Mouse (Mus musculus) v-Abl transformed pro-B cells (cell line): ENCODE data around the gene Mta3.

Experiments
- in situ Hi-C, 2 experiments: fragments of 400-800 bp; cut with MboI; formaldehyde crosslinking; loops; one replicate each; pipeline ENCODE4 v1.15.1; 2025; ENCODE audit not compliant: unreplicated experiment in 2 of 2

The Mta3 gene

DNA sequence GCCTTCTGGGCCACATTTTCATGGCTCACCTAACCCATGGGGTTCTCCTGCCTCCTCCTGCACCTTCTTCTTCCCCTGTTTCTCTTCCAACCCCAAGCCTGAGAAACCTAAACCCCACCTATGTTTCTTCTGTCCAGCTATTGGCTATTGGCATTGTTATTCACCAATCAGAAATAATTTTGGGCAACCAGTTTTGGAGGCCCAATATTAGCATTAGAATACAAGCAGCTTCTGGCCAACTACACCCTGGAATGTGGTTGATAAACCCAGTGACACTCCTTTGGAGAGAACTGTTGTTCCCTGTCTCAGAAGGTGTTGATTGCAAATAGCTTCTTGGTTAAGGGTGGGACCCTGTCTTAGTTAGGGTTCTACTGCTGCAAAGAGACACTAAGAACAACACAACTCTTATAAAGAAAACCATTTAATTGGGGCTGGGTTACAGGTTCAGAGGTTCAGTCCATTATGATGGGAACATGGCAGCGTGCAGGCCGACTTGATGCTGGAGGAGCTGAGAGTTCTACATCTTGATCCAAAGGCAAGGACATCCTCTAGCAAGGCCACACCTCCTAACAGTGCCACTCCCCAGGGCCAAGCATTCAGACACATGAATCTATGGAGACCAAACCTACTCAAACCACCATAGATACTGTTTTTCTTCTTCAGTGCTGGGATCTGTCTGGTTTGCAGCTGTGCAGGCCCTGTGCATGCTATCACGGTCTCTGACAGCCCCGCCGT is 44.4 kb downstream of the Mta3 start:
- in situ Hi-C loops: no loop called here

DNA sequence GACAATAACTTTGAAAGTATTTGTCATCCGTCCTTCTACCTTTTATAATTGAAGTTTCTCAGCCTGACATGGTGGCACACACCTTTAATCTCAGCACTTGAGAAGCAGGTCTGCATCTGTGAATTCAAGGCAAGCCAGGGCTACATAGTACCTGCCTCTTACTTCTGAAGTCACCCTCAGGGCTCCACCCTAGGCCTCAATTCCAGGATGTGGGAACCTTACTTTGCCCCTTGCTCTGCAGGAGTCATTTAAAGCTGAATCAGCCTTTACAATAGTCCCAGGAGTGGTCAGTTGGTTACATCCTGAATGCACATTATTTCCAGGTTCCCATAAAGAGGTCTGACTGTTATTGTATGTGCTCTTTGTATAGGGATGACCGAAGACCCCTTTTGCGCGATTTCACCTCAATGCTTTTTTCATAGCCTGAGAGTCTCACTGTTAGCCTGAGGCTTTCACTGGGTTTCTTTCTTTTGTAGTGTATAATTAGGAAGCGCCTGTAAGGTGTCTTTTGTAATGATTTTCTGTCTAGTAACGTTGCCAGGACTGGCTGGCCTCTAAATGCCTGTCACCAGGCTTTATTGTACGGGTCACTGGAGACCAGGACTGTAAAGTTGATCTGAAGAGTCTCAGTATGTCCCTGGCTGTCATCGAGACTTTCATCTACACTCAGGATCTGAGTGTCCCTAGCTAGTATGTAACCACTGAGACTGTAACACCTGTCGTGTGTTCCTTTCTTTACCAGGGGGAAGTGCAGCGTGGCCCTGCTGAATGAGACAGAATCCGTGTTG is 47.3 kb downstream of the Mta3 start:
- in situ Hi-C loops: no loop called here

- in situ Hi-C loops: no loop called here
These were observed 52.1 kb downstream of the Mta3 start for GRCm38 (mm10) chr17:83758096-83758495.

- in situ Hi-C loops: no loop called here
These were observed 53.6 kb downstream of the Mta3 start for GRCm38 (mm10) chr17:83759547-83759946.

DNA sequence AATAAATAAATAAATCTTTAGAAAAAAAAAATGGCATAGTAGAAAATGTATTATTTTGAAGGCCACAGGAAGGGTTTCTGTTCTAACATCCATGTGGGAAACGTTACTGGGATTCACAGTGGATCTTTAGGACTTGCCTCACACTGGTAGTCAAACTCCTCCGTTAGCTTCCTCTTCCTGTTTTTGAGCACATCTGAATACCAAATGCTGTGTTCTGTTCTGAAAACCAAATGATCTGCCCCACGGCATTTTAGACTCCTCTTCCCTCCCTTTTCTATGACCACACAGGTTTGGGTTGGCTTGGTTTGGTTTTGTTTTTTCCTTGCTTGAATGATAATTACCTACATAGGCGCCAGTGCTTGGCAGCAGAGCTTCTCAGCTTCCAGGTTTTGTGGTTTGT is 58.6 kb downstream of the Mta3 start:
- in situ Hi-C loops: no loop called here

DNA sequence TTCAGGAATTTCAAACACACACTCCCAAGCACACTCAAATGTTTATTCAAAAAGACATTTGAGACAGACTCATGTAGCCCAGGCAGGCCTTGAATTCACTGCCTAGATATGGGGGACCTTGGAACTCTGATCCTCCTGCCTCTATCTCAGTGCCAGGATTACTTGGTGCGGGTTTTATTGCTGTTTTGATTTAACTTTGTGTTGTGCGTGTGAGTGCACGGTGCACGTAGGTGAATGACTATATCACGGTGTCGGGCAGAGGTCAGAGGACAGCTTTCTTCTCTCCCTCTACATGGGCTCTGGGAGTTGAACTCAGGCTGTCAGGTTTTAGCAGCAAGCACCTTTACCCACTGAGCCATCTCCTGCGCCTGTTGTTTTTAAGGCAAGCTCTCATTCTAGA is 61.1 kb downstream of the Mta3 start:
- in situ Hi-C loops: no loop called here

- in situ Hi-C loops: no loop called here
These were observed 62.3 kb downstream of the Mta3 start for GRCm38 (mm10) chr17:83768309-83768708.

GRCm38 (mm10) chr17:83770371-83770770 is 64.4 kb downstream of the Mta3 start:
- in situ Hi-C loops: no loop called here

DNA sequence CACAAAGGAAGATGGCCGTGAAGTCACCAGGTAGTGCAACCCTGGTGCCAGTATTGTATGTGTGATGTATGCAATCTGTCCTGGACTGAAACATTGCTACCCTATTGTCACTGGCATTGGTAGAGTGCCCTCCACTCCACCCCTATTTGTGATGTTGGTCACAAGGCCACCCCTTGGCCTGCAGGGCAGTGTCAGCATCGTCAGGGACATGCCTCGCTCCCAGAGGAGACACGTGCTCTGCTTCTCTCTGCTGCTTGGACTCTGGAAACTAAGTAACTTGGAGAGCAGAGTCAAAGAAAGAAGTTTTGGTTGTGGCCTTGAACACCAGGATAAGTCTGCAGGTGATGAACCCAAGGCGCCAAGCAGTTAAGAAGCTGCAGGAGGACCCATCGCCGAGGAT is 65.0 kb downstream of the Mta3 start:
- in situ Hi-C loops: no loop called here

- in situ Hi-C loops: no loop called here
These were observed 66.1 kb downstream of the Mta3 start for GRCm38 (mm10) chr17:83772110-83772509.

DNA sequence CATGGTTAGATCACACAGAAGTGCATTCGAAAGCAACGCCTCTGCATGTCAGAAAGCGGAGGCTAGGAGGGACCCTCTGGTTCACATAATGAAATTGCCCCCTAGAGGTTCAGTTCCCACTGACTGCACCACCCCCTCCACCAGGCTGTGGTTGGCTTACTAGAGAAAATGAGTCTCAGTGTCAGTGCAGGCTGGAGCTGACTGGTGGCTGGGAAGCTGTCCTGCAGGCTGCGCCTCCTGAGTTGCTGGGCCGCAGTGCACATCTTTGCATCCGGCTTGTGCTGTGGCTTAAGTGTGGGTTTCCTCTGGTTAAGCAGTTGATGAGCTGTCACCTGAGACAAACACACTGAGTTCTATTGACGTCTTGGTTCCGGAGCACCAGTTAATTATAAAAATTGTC is 66.7 kb downstream of the Mta3 start:
- in situ Hi-C loops: no loop called here

GRCm38 (mm10) chr17:83776965-83777364 is 71.0 kb downstream of the Mta3 start:
- in situ Hi-C loops: no loop called here

GRCm38 (mm10) chr17:83777462-83778051 is 71.6 kb downstream of the Mta3 start:
- in situ Hi-C loops: no loop called here

- in situ Hi-C loops: no loop called here
These were observed 74.3 kb downstream of the Mta3 start for GRCm38 (mm10) chr17:83780228-83780627.

GRCm38 (mm10) chr17:83782740-83783139 is 76.8 kb downstream of the Mta3 start:
- in situ Hi-C loops: no loop called here

GRCm38 (mm10) chr17:83786418-83786817 is 80.5 kb downstream of the Mta3 start:
- in situ Hi-C loops: no loop called here

DNA sequence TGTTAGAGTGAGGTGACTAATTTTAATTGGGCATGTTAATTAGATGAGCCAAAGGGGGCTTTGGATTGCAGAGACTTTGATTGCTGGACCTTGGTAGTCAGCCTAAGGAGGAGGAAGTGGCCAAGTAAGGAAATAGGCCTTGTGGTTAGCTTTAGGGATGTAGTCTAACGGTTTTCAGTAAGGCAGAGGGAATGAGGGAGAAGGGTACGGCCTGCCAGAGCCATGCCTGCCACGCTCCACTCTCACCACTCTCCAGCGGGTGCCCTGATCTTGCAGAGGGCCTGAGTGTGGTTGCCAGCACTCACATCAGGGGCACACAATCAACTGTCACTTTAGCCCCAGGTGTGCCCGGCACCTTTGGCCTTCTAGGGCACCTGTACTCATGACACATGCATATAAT is 84.2 kb downstream of the Mta3 start:
- in situ Hi-C loops: no loop called here

GRCm38 (mm10) chr17:83792388-83792787 is 86.4 kb downstream of the Mta3 start:
- in situ Hi-C loops: no loop called here

GRCm38 (mm10) chr17:83795121-83795520 is 89.2 kb downstream of the Mta3 start:
- in situ Hi-C loops: no loop called here

GRCm38 (mm10) chr17:83799506-83800050 is 93.6 kb downstream of the Mta3 start:
- in situ Hi-C loops: loop anchor here in 1 of 2 experiments (10.0 to 25.0 kb wide), 2 partner anchors 162 to 775 kb away; partner anchors contain the start of gene Kcng3

- in situ Hi-C loops: loop anchor here in 1 of 2 experiments (10.0 to 25.0 kb wide), 2 partner anchors 167 to 779 kb away; partner anchors contain the start of gene Kcng3
These were observed 98.0 kb downstream of the Mta3 start for GRCm38 (mm10) chr17:83803987-83804386.
